Mouse (Mus musculus) hindbrain, embryonic 14.5 days (tissue): ENCODE measurements around the gene Odr4. TPM values are rescaled to one million over a fixed set of nuclear protein-coding genes. Genes with fewer than 3 reads are reported as not detected.

ENCODE experiments used
- ATAC-seq: fragments of 200-750 bp; cut with Nextera tagmentation; 2 replicates; pipeline ENCODE4 v1.8.0; 2017; ENCODE audit warnings: moderate number of reproducible peaks, mild to moderate bottlenecking, moderate TSS enrichment, moderate library complexity; ENCODE audit not compliant: low FRiP score
- DNase-seq: peaks from one replicate; pipeline ENCODE4 v3.0.0-alpha.2; 2015; ENCODE audit warnings: low spot score
- H3K27ac ChIP-seq: fragments of 300-500 bp; sonication (generic); 2 replicates; pipeline ENCODE4 v1.5.1; 2014; ENCODE audit warnings: mild to moderate bottlenecking, moderate library complexity
- H3K27me3 ChIP-seq: fragments of 300-500 bp; sonication (generic); 2 replicates; pipeline ENCODE4 v1.6.1; 2014; ENCODE audit warnings: mild to moderate bottlenecking, low read length, mixed read lengths; ENCODE audit not compliant: control insufficient read depth, insufficient read depth
- H3K36me3 ChIP-seq: fragments of 300-500 bp; sonication (generic); replicated peaks from 2 replicates; pipeline ENCODE4 v1.6.1; 2014; ENCODE audit not compliant: control insufficient read depth, insufficient read depth
- H3K4me1 ChIP-seq: fragments of 300-500 bp; sonication (generic); replicated peaks from 2 replicates; pipeline ENCODE4 v1.6.1; 2014; ENCODE audit warnings: antibody characterized with exemption, low read length, mixed read lengths; ENCODE audit not compliant: control insufficient read depth, insufficient read depth
- H3K4me2 ChIP-seq: fragments of 300-500 bp; sonication (generic); replicated peaks from 2 replicates; pipeline ENCODE4 v1.6.1; 2014; ENCODE audit warnings: mild to moderate bottlenecking, moderate library complexity
- H3K4me3 ChIP-seq: fragments of 300-500 bp; sonication (generic); replicated peaks from 2 replicates; pipeline ENCODE4 v1.5.1; 2014; ENCODE audit warnings: mild to moderate bottlenecking, low read length
- H3K9ac ChIP-seq: fragments of 300-500 bp; sonication (generic); 2 replicates; pipeline ENCODE4 v1.6.1; 2014
- H3K9me3 ChIP-seq: fragments of 300-500 bp; sonication (generic); 2 replicates; pipeline ENCODE4 v1.6.1; 2016; ENCODE audit warnings: low read length; ENCODE audit not compliant: control insufficient read depth
- WGBS: fragments of 180-500 bp; shearing (Covaris S2); extraction: QIAGEN DNeasy Blood & Tissue Kit; methylation state at CpG from one replicate; pipeline ENCODE4 v1.1.7; 2014; 5-methylcytosine and 5-hydroxymethylcytosine counted together
- polyA plus RNA-seq: library from polyadenylated mRNA; unstranded; fragments of >200 nt; fragmentation: Nextera tagmentation; extraction: Ambion mirVana; gene quantifications from 2 replicates; pipeline ENCODE4 v1.2.1, GENCODE M21; 2014

Odr4 gene
- polyA plus RNA-seq, 1 experiment from 2014 or later, result 46.1 TPM

DNA sequence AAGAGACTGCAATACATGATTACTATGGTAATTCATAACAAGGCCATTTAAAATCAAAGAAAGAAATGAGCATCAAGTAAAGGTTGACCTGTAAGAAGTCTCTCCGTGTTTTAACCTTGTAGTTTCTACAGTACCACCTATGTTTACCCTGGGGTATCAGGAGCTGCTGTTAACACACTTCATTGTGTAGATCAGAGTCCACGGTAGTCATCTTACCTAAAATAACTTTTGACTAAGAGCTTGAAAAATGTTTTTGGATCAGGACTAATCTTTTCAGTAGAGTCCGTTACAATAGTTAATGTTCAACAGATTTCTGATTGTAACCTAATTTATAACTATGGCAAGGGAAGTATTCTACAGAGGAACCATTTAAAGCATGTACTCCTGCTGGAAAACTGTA lies 11.7 kb upstream of the Odr4 start:
- DNase-seq, result no peak
- no peak overlapping the region for H3K27ac ChIP-seq
- H3K9ac ChIP-seq, result no peak overlapping the region
- WGBS, result 93% methylated on average over 3 of the region's 3 CpGs
- H3K4me1 ChIP-seq, result no peaks in the 10 kb centered on the region
- H3K36me3 ChIP-seq, result peaks cover 80% of the 10 kb centered on the region
- H3K27me3 ChIP-seq, result no peaks in the 10 kb centered on the region
- no peak overlapping the region for H3K4me3 ChIP-seq
- no peak overlapping the region for H3K4me2 ChIP-seq
- no peaks in the 10 kb centered on the region for H3K9me3 ChIP-seq
- no peak for ATAC-seq

DNA sequence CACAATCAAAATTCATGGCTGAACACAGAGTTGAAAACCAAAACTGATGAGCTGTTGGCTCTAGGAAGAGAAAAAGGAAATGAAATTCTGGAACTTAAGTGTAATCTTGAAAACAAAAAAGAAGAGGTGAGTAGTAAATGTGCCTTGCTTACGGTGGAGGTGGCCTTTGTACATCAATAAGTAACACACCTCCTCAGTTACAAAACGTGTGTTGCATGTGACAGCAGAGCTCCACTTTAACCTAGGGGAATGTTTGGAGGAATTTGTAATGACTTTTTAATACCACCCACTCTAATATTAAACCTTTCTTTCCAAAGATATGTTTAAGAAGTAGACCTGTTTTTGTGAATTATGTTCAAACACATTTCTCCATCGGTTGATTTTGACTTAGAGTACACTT lies 11.0 kb upstream of the Odr4 start:
- 95% methylated on average over 3 of the region's 3 CpGs for WGBS
- ATAC-seq, result no peak
- no peak overlapping the region for H3K4me2 ChIP-seq

DNA sequence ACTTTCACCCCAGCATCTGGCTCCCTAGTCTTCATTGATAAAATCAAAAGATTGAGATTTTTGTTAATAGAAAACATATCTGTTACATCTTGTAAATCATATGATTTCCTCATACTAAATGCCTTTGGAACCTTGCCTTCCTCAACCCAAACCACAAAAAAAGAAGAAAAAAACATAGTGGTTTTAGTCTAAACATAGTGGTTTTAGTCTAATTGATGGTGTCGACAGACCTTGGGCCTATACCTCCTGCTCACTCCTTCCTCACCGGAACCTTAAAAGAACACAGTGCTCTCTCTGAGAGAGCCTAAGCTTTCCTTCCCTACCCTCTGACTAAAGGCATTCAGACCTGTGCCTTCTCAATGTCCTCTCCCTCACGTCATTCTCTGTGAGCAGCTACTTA lies 3.1 kb upstream of the Odr4 start:
- H3K9ac ChIP-seq, result no peak overlapping the region
- DNase-seq (no peak), ATAC-seq (no peak)
- no peaks in the 10 kb centered on the region for H3K27me3 ChIP-seq
- no peak overlapping the region for H3K4me3 ChIP-seq
- no peak overlapping the region for H3K4me2 ChIP-seq
- no peaks in the 10 kb centered on the region for H3K9me3 ChIP-seq
- 93% methylated on average over 3 of the region's 3 CpGs for WGBS
- no peak overlapping the region for H3K27ac ChIP-seq
- H3K36me3 ChIP-seq, result peaks cover 51% of the 10 kb centered on the region
- H3K4me1 ChIP-seq, result 0 out of 2 replicates have a peak, but pooled peaks cover 4% of the 10 kb centered on the region

More for the DNA sequence above, 11.0 kb upstream of the Odr4 start:
- Histone ChIP-seq H3K9me3 (no peaks in the 10 kb centered on the region), H3K9ac (no peak overlapping the region), H3K4me1 (no peaks in the 10 kb centered on the region), H3K4me3 (no peak overlapping the region), H3K36me3 (peaks cover 79% of the 10 kb centered on the region), H3K27me3 (no peaks in the 10 kb centered on the region), H3K27ac (no peak overlapping the region)
- no peak for DNase-seq

DNA sequence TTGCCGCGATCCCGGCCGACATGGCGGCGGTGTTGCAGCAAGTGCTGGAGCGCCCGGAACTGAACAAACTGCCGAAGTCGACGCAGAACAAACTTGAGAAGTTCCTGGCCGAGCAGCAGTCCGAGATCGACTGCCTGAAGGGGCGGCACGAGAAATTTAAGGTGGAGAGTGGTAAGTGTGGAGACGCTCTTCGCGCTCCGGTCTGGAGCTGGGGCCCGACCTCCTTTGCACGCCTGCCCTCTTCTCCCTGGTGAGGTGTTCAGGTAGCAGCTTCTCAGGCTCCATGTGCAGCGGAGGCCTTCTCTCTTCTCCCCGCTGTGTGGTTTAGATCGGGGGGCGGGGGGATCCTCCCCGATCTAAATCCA lies 590 bp upstream of the Odr4 start:
- Histone ChIP-seq H3K4me1 (0 out of 2 replicates have a peak, but pooled peaks cover 4% of the 10 kb centered on the region), H3K4me2 (peak overlapping the region; percentile 59), H3K27me3 (no peaks in the 10 kb centered on the region), H3K4me3 (peak overlapping the region; percentile 70), H3K27ac (peak overlapping the region; percentile 71), H3K9me3 (no peaks in the 10 kb centered on the region), H3K9ac (peak overlapping the region; percentile 70), H3K36me3 (peaks cover 44% of the 10 kb centered on the region)
- ATAC-seq, result no peak
- under 1% methylated on average over 27 of the region's 27 CpGs for WGBS
- no peak for DNase-seq

DNA sequence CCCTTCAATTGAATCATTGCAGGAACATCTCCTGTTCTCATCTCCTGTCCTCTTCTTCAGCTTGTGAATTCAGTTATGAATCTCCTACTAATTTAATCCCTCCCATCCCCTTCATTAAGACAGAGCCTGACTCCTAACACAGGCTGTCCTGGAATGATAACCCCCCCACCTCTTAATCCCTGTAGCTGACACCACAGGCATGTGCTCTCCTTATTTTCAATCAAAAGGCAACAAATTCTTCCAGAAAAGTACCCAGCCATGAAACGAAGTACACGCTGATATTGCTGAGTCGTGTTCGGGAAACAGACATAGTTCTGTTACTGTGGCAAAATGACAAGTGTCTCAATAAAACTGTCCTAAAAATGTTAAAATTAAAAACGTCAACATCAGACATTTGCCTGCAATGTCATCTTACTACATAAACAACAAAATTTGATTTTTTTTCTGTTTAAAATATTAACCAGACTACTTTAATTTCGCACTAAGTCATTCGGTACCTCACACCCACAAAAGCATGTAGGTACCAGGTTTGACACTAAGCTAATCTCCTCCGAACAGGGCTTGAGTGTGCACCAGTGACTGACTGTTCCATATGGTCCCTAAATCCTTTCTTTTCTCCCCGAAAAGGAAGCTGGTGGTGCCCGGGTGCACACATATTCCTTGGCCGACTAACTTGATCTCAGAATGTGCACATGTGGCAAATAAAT lies 796 bp downstream of the Odr4 start:
- Histone ChIP-seq H3K27me3 (no peaks in the 10 kb centered on the region), H3K4me2 (peak overlapping the region; percentile 55), H3K9me3 (no peaks in the 10 kb centered on the region), H3K27ac (peak overlapping the region; percentile 94), H3K4me3 (peak overlapping the region; percentile 70), H3K9ac (peak overlapping the region; percentile 57), H3K4me1 (0 out of 2 replicates have a peak, but pooled peaks cover 4% of the 10 kb centered on the region), H3K36me3 (peaks cover 49% of the 10 kb centered on the region)
- WGBS, result 23% methylated on average over 11 of the region's 11 CpGs
- ATAC-seq (peak; percentile 28), DNase-seq (no peak)

DNA sequence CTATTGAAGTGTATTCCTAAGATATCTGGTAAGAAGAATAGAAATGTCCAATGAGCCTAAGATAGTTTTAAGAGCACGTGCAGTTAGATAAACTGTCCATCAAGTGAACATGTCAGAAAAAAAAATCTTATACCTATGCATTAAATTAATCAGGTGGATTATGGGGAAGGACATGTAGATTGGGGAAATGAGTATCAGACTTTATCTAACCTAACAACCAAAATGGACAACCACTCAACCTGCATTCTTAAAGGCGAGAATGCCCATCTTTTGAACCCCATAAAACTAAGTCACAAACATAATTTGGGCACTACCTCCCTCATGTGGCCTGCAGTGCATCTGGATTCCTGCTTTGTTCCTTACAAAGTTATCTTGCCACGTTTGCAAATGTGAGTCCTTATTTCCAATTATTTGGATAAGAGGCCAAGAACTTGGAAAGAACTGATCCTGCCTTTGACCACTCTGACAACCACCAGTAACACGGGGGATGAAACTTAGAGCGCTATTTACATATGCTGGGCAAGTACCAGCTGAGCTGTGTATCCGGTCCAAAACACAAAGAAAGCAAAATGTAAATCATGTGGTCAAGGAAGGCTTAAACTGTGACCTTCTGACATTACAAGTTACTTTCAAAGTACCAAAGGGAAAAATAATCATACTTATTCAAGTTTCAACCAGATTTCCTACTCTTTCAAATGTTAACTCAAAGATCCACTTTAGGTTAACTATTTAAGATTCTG lies 3.3 kb downstream of the Odr4 start:
- no peak overlapping the region for H3K27ac ChIP-seq
- peaks cover 50% of the 10 kb centered on the region for H3K36me3 ChIP-seq
- DNase-seq (no peak), ATAC-seq (no peak)
- 97% methylated on average over 6 of the region's 6 CpGs for WGBS
- no peak overlapping the region for H3K9ac ChIP-seq
- no peaks in the 10 kb centered on the region for H3K27me3 ChIP-seq
- H3K4me1 ChIP-seq, result 0 out of 2 replicates have a peak, but pooled peaks cover 4% of the 10 kb centered on the region
- H3K4me3 ChIP-seq, result no peak overlapping the region
- H3K9me3 ChIP-seq, result no peaks in the 10 kb centered on the region
- H3K4me2 ChIP-seq, result no peak overlapping the region

DNA sequence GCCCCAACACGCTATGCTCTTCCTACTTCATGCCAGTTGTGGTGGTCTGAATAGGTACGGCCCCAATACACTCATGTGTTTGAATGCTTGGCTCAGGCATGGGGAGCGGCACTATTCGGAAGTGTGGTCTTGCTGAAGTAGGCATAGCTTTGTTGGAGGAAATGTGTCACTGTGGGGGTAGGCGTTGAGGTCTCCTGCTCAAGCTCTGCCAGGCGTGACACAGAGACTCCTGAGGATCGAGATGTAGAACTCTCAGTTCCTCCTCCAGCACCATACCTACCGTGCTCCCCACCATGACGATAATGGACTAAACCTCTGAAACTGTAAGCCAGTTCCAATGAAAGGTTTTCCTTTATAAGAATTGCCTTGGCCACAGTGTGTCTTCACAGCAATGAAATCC lies 5.3 kb downstream of the Odr4 start:
- no peak overlapping the region for H3K4me2 ChIP-seq
- H3K9ac ChIP-seq, result no peak overlapping the region
- 95% methylated on average over 9 of the region's 9 CpGs for WGBS
- no peaks in the 10 kb centered on the region for H3K27me3 ChIP-seq
- DNase-seq, result no peak
- no peak overlapping the region for H3K27ac ChIP-seq
- ATAC-seq, result no peak
- H3K4me1 ChIP-seq, result 0 out of 2 replicates have a peak, but pooled peaks cover 4% of the 10 kb centered on the region
- H3K4me3 ChIP-seq, result no peak overlapping the region
- no peaks in the 10 kb centered on the region for H3K9me3 ChIP-seq
- peaks cover 64% of the 10 kb centered on the region for H3K36me3 ChIP-seq

DNA sequence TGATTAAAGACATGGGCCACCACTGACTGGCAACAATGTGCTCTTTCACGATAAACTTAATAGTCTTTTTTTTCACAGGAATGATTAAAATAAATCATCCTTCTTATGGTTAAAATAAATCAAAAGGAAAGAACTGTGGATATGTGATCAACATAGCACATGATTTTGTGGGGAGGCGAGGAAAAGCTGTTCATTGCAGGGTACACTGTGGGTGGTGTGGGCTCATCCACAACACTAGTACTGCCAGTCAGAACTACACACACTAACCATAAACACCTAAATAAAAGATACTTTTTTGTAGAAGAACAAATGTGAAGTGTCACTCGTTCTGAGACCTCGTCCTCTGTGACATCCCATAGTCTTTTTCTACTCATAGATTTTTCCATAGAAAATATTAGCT lies 8.7 kb downstream of the Odr4 start:
- no peaks in the 10 kb centered on the region for H3K9me3 ChIP-seq
- peaks cover 69% of the 10 kb centered on the region for H3K36me3 ChIP-seq
- no peak overlapping the region for H3K4me3 ChIP-seq
- H3K27me3 ChIP-seq, result no peaks in the 10 kb centered on the region
- WGBS, result 96% methylated on average over 4 of the region's 4 CpGs
- ATAC-seq (no peak), DNase-seq (no peak)
- no peak overlapping the region for H3K4me2 ChIP-seq
- no peak overlapping the region for H3K9ac ChIP-seq
- no peak overlapping the region for H3K27ac ChIP-seq
- no peaks in the 10 kb centered on the region for H3K4me1 ChIP-seq

DNA sequence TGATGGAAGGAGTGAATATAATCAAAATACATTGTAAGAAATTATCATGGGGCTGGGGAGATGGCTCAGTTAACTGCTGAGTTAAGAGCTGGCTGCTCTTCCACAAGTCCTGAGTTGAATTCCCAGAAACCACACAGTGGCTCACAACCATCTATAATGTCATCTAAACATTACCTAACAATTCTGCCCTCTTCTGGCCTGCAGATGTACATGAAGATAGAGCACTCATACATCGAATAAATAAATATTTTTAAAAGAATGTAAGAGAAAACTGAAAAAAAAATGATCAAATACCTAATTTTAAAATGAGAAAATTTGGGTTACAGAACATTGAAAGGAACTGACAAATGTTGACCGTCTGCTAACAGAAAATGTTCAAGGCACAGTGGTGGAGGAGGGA lies 18.6 kb downstream of the Odr4 start:
- peaks cover 24% of the 10 kb centered on the region for H3K36me3 ChIP-seq
- no peaks in the 10 kb centered on the region for H3K9me3 ChIP-seq
- no peak overlapping the region for H3K27ac ChIP-seq
- 86% methylated on average over 2 of the region's 2 CpGs for WGBS
- no peak for ATAC-seq
- no peak overlapping the region for H3K9ac ChIP-seq
- H3K4me1 ChIP-seq, result no peaks in the 10 kb centered on the region
- no peak overlapping the region for H3K4me2 ChIP-seq
- H3K27me3 ChIP-seq, result no peaks in the 10 kb centered on the region
- no peak for DNase-seq
- H3K4me3 ChIP-seq, result no peak overlapping the region
